Mouse (Mus musculus) bone marrow macrophage, adult 2 months (primary cell): ENCODE results near the gene Nol12.

Source experiments
- CTCF ChIP-seq: IDR thresholded peaks from 2 replicates; pipeline ENCODE4 v1.5.1; 2012; ENCODE audit warnings: low read depth, mild to moderate bottlenecking, low read length, moderate library complexity
- POLR2A ChIP-seq: IDR thresholded peaks from 2 replicates; pipeline ENCODE4 v1.6.1; 2012; ENCODE audit warnings: mild to moderate bottlenecking, low read depth, low read length, borderline replicate concordance

DNA sequence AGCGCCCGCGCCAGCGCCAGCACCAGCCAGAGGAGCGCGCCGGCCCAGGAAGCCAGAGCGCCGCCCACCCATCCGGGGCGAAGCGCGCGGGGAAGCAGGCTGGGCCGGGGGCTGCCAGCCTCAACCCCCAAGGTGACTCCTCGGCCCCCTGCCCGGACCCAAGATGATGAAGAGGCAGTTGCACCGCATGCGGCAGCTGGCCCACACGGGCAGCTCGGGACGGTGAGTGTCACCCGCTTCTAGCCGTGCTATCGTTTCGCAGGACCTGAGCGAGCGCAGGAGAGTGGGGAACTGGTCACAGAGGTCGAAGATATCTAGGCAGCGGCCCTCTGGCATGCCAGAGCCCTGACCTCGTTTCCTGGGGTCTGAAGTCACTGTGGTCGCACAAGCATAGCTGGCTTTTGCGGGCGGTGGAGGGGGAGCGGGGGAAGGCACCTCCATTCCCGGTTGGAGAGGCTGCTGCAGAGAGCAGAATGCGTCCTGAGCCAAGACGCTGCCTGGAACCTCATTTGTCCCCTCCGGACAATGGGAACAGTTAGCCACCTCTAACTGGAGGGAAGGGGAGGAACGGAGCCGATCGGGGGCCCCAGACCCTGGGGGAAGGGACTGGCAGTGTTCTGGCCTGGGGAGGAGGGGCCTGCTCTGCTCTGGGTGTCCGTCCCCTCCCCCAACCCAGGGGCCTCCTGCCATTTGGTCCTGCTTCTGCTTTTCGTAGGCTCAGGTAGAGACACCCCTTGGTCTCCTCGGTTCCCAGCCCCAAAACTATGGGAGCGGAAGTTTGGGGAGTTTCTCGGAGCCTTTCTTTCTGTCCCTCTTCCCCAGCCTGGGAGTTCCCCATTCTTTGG lies 34.8 kb upstream of the Nol12 start, which contains the start of gene Sh3bp1:
- TF ChIP-seq POLR2A (no peak), CTCF (no peak)
